Mouse (Mus musculus) intestine, postnatal 0 days (tissue): ENCODE results near the gene Carmil1. TPM values are rescaled to one million over a fixed set of nuclear protein-coding genes. Genes with fewer than 3 reads are reported as not detected.

Experiments used
- ATAC-seq: fragments of 200-750 bp; cut with Nextera tagmentation; 2 replicates; pipeline ENCODE4 v1.8.0; 2017; ENCODE audit warnings: mild to moderate bottlenecking, moderate TSS enrichment, moderate library complexity
- H3K27ac ChIP-seq: fragments of 300-500 bp; sonication (generic); 2 replicates; pipeline ENCODE4 v1.5.1; 2014; ENCODE audit warnings: mild to moderate bottlenecking, low read depth, low read length, moderate library complexity
- H3K27me3 ChIP-seq: fragments of 300-500 bp; sonication (generic); replicated peaks from 2 replicates; pipeline ENCODE4 v1.6.1; 2014; ENCODE audit warnings: low read length, mixed read lengths; ENCODE audit not compliant: control insufficient read depth, insufficient read depth
- H3K36me3 ChIP-seq: fragments of 300-500 bp; sonication (generic); 2 replicates; pipeline ENCODE4 v1.6.1; 2014; ENCODE audit warnings: mild to moderate bottlenecking, moderate library complexity; ENCODE audit not compliant: control insufficient read depth, insufficient read depth
- H3K4me1 ChIP-seq: fragments of 300-500 bp; sonication (generic); replicated peaks from 2 replicates; pipeline ENCODE4 v1.6.1; 2014; ENCODE audit warnings: antibody characterized with exemption, low read length, mixed read lengths; ENCODE audit not compliant: control insufficient read depth, insufficient read depth
- H3K4me2 ChIP-seq: fragments of 300-500 bp; sonication (generic); replicated peaks from 2 replicates; pipeline ENCODE4 v1.6.1; 2014; ENCODE audit warnings: low read depth, mild to moderate bottlenecking, moderate library complexity
- H3K4me3 ChIP-seq: fragments of 300-500 bp; sonication (generic); 2 replicates; pipeline ENCODE4 v1.5.1; 2014; ENCODE audit warnings: low read depth, low read length
- H3K9ac ChIP-seq: fragments of 300-500 bp; sonication (generic); 2 replicates; pipeline ENCODE4 v1.6.1; 2014; ENCODE audit warnings: mild to moderate bottlenecking, low read depth, low read length
- H3K9me3 ChIP-seq: fragments of 300-500 bp; sonication (generic); 2 replicates; pipeline ENCODE4 v1.6.1; 2016; ENCODE audit warnings: mixed run types; ENCODE audit not compliant: control insufficient read depth
- CTCF ChIP-seq: sonication (generic); IDR thresholded peaks from 2 replicates; pipeline ENCODE4 v1.5.1; 2016; ENCODE audit warnings: low read depth, mild to moderate bottlenecking, control low read depth, antibody characterized with exemption, moderate library complexity
- WGBS: fragments of 180-500 bp; shearing (Covaris S2); extraction: QIAGEN DNeasy Blood & Tissue Kit; methylation state at CpG from one replicate; pipeline ENCODE4 v1.1.7; 2014; 5-methylcytosine and 5-hydroxymethylcytosine counted together
- polyA plus RNA-seq: library from polyadenylated mRNA; unstranded; fragments of >200 nt; fragmentation: Nextera tagmentation; extraction: Ambion mirVana; gene quantifications from 2 replicates; pipeline ENCODE4 v1.2.1, GENCODE M21; 2015

Gene Carmil1
- polyA plus RNA-seq, 1 experiment from 2014 or later = 25.6 TPM

GRCm38 (mm10) chr13:23985130-23985529, 295.5 kb downstream of the Carmil1 start:
- Histone ChIP-seq H3K4me3 (no peak overlapping the region), H3K27ac (no peak overlapping the region), H3K4me2 (no peak overlapping the region), H3K9ac (no peak overlapping the region), H3K27me3 (no peaks in the 10 kb centered on the region), H3K36me3 (no peaks in the 10 kb centered on the region), H3K4me1 (no peaks in the 10 kb centered on the region), H3K9me3 (no peaks in the 10 kb centered on the region)
- TF ChIP-seq CTCF = no peak
- no peak for ATAC-seq
- 44% methylated on average over 3 of the region's 3 CpGs for WGBS

GRCm38 (mm10) chr13:23972271-23972670, 308.3 kb downstream of the Carmil1 start:
- ATAC-seq = no peak
- H3K36me3 ChIP-seq = no peaks in the 10 kb centered on the region
- peak overlapping the region; percentile 4; the same call in 1 of the 2 replicates for H3K4me2 ChIP-seq
- H3K27ac ChIP-seq = no peak overlapping the region
- no peaks in the 10 kb centered on the region for H3K27me3 ChIP-seq
- no peak overlapping the region for H3K4me3 ChIP-seq
- 31% methylated on average over 5 of the region's 5 CpGs for WGBS
- H3K9me3 ChIP-seq = no peaks in the 10 kb centered on the region
- H3K4me1 ChIP-seq = no peaks in the 10 kb centered on the region
- TF ChIP-seq CTCF = no peak
- H3K9ac ChIP-seq = no peak overlapping the region

- Histone ChIP-seq H3K4me1 (no peaks in the 10 kb centered on the region), H3K27ac (no peak overlapping the region), H3K9me3 (no peaks in the 10 kb centered on the region), H3K27me3 (no peaks in the 10 kb centered on the region), H3K9ac (no peak overlapping the region), H3K4me3 (no peak overlapping the region), H3K36me3 (no peaks in the 10 kb centered on the region), H3K4me2 (peak overlapping the region; percentile 4; the same call in 1 of the 2 replicates)
- no peak for ATAC-seq
- no peak for TF ChIP-seq CTCF
- 68% methylated on average over 2 of the region's 2 CpGs for WGBS
Measured at GRCm38 (mm10) chr13:23971870-23972269, 308.7 kb downstream of the Carmil1 start.

- H3K4me1 ChIP-seq = no peaks in the 10 kb centered on the region
- TF ChIP-seq CTCF = no peak
- H3K27ac ChIP-seq = no peak overlapping the region
- ATAC-seq = no peak
- no peaks in the 10 kb centered on the region for H3K9me3 ChIP-seq
- H3K9ac ChIP-seq = no peak overlapping the region
- 73% methylated on average over 2 of the region's 2 CpGs for WGBS
- no peaks in the 10 kb centered on the region for H3K27me3 ChIP-seq
- no peak overlapping the region for H3K4me3 ChIP-seq
- no peaks in the 10 kb centered on the region for H3K36me3 ChIP-seq
- no peak overlapping the region for H3K4me2 ChIP-seq
Measured at GRCm38 (mm10) chr13:23964909-23965308, 315.7 kb downstream of the Carmil1 start.

Other genes with a start within 250 kb of the Carmil1 start
- 0.60 and 1.4 TPM in 2 replicates for gene Cmah, start 46.6 kb upstream of the Carmil1 start, polyA plus RNA-seq